Comparison of ENCODE assay signal across 18 mouse cellular contexts in the genomic region with DNA sequence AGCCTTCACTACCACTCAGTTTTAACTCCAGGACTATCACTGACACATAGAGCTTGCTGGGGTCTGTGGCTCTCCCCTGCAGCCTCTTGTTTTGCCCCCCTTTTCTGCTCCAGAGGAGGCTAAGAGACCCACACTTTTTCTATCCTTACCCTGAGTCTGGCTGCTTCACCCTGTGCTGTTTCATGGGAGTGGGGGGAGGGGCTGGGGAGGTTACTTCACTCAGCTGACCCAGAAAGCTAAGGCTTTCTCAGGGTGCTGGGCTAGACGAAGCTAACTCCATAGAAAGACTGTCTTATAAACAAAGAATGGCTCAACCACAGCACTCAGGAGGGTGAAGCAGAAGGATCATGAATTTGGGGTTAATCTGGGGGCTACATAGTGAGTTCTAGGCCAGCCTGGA.
"Had no signal": no experiment of that assay in that cellular context is flagged by ENCODE, and none has a peak within 500 bp of the region (broad histone marks: within the 10 kb centered on the region; RNA-seq: fewer than 3 reads in every experiment).

No protein-coding gene starts in this region.

- DNase-seq: kidney, adult 8-10 months; kidney, postnatal 10 days; layer of hippocampus, postnatal 36 days; liver, postnatal 0 days; lung, embryonic 14.5 days; thymus, adult 18-20 months; thymus, postnatal 4 days had no signal

- H3K27me3 ChIP-seq: limb, embryonic 15.5 days; neural tube, embryonic 15.5 days had no signal

- H3K4me3 ChIP-seq: kidney, embryonic 15.5 days; left cerebral cortex, adult 2 months; limb, embryonic 12.5 days; limb, embryonic 15.5 days; midbrain, embryonic 13.5 days; neural tube, embryonic 12.5 days; neural tube, embryonic 15.5 days had no signal

- H3K36me3 ChIP-seq: kidney, embryonic 15.5 days; limb, embryonic 12.5 days; limb, embryonic 15.5 days; midbrain, embryonic 13.5 days; neural tube, embryonic 12.5 days; neural tube, embryonic 15.5 days had no signal

- H3K27ac ChIP-seq: kidney, embryonic 15.5 days; left cerebral cortex, adult 2 months; limb, embryonic 12.5 days; limb, embryonic 15.5 days; liver, embryonic 14.5 days; macrophage; midbrain, embryonic 13.5 days; neural tube, embryonic 12.5 days; neural tube, embryonic 15.5 days had no signal

- ATAC-seq: liver, postnatal 0 days; lung, postnatal 0 days; midbrain, embryonic 13.5 days had no signal

- H3K9ac ChIP-seq: kidney, embryonic 15.5 days; limb, embryonic 12.5 days; limb, embryonic 15.5 days; liver, embryonic 14.5 days; liver, postnatal 0 days; lung, embryonic 14.5 days; midbrain, embryonic 13.5 days; neural tube, embryonic 12.5 days; neural tube, embryonic 15.5 days had no signal

- H3K4me2 ChIP-seq: kidney, embryonic 15.5 days; limb, embryonic 12.5 days; limb, embryonic 15.5 days; liver, embryonic 11.5 days; lung, embryonic 14.5 days; midbrain, embryonic 13.5 days; neural tube, embryonic 12.5 days; neural tube, embryonic 15.5 days had no signal

- H3K9me3 ChIP-seq: kidney, embryonic 15.5 days; limb, embryonic 12.5 days; limb, embryonic 15.5 days; midbrain, embryonic 13.5 days; neural tube, embryonic 12.5 days; neural tube, embryonic 15.5 days had no signal
